ENCODE assay signal across 9 mouse cellular contexts in genomic region chr19:30450869-30451542, GRCm38 (mm10).
DNase-seq lines count a peak whose midpoint lies in the region; ATAC-seq lines count a peak whose summit lies in the region.
"Had no signal": no experiment of that assay in that cellular context is flagged by ENCODE, and none has a peak within 500 bp of the region (broad histone marks: within the 10 kb centered on the region; RNA-seq: fewer than 3 reads in every experiment).

No protein-coding gene starts in this region.

- intact Hi-C loops in heart, postnatal 10 days (cut with DNase I) = no loop called here

- no peaks in the 10 kb centered on the region for H3K36me3 ChIP-seq in heart, embryonic 12.5 days
- H3K36me3 ChIP-seq in megakaryocyte, embryonic 14.5 days (replicated peaks; ENCODE audit: low read length) = no peaks in the 10 kb centered on the region
- no peaks in the 10 kb centered on the region for H3K36me3 ChIP-seq in embryonic facial prominence, embryonic 15.5 days
- H3K36me3 ChIP-seq in midbrain, embryonic 15.5 days (replicated peaks) = no peaks in the 10 kb centered on the region
- H3K36me3 ChIP-seq: heart, embryonic 15.5 days had no signal

- WGBS in heart, embryonic 12.5 days = 86% methylated on average over 13 of the region's 13 CpGs
- WGBS in embryonic facial prominence, embryonic 15.5 days = 55% methylated on average over 13 of the region's 13 CpGs
- 68% methylated on average over 13 of the region's 13 CpGs for WGBS in midbrain, embryonic 15.5 days

- peak; percentile 4 to 8 for DNase-seq in heart, postnatal 10 days
- DNase-seq in embryo, embryonic 9.5 days (ENCODE audit: extremely low spot score) = no peak

- ATAC-seq in heart, embryonic 12.5 days (ENCODE audit: insufficient number of reproducible peaks, low FRiP score) = no peak
- no peak for ATAC-seq in megakaryocyte, adult 5-6 weeks (ENCODE audit: poor library complexity, severe bottlenecking)
- ATAC-seq in embryonic facial prominence, embryonic 15.5 days (ENCODE audit: insufficient number of reproducible peaks, low FRiP score, low TSS enrichment, low read depth) = peak; percentile 83
- ATAC-seq in midbrain, embryonic 15.5 days (replicated peaks) = peak; percentile 83

- H3K27ac ChIP-seq in heart, embryonic 12.5 days (ENCODE audit: poor library complexity, severe bottlenecking) = no peak overlapping the region
- peak overlapping the region; percentile 76 for H3K27ac ChIP-seq in embryonic facial prominence, embryonic 15.5 days (replicated peaks)
- no peak overlapping the region for H3K27ac ChIP-seq in midbrain, embryonic 15.5 days
- H3K27ac ChIP-seq: heart, embryonic 15.5 days; liver, embryonic 14.5 days had no signal

- H3K9ac ChIP-seq in heart, embryonic 12.5 days = no peak overlapping the region
- no peak overlapping the region for H3K9ac ChIP-seq in embryonic facial prominence, embryonic 15.5 days
- H3K9ac ChIP-seq in midbrain, embryonic 15.5 days = no peak overlapping the region
- H3K9ac ChIP-seq: heart, embryonic 15.5 days; liver, embryonic 14.5 days had no signal

- no peak overlapping the region for H3K4me3 ChIP-seq in heart, embryonic 12.5 days
- H3K4me3 ChIP-seq in megakaryocyte, embryonic 14.5 days (replicated peaks) = peak overlapping the region; percentile 59
- no peak overlapping the region for H3K4me3 ChIP-seq in embryonic facial prominence, embryonic 15.5 days (replicated peaks)
- H3K4me3 ChIP-seq in midbrain, embryonic 15.5 days = no peak overlapping the region
- H3K4me3 ChIP-seq: heart, embryonic 15.5 days had no signal

- no peak overlapping the region for H3K4me2 ChIP-seq in heart, embryonic 12.5 days
- peak overlapping the region; percentile 3; the same call in 1 of the 2 replicates for H3K4me2 ChIP-seq in embryonic facial prominence, embryonic 15.5 days (replicated peaks)
- H3K4me2 ChIP-seq in midbrain, embryonic 15.5 days = no peak overlapping the region
- H3K4me2 ChIP-seq: heart, embryonic 15.5 days had no signal

- H3K4me1 ChIP-seq in heart, embryonic 12.5 days (replicated peaks) = no peaks in the 10 kb centered on the region
- H3K4me1 ChIP-seq in megakaryocyte, embryonic 14.5 days = peaks cover 3% of the 10 kb centered on the region; the same call in 1 of the 2 replicates
- peaks cover 9% of the 10 kb centered on the region; the same call in 1 of the 2 replicates for H3K4me1 ChIP-seq in embryonic facial prominence, embryonic 15.5 days
- H3K4me1 ChIP-seq in midbrain, embryonic 15.5 days = no peaks in the 10 kb centered on the region
- H3K4me1 ChIP-seq: heart, embryonic 15.5 days had no signal

- no peaks in the 10 kb centered on the region for H3K9me3 ChIP-seq in heart, embryonic 12.5 days (replicated peaks)
- no peaks in the 10 kb centered on the region for H3K9me3 ChIP-seq in megakaryocyte, embryonic 14.5 days
- no peaks in the 10 kb centered on the region for H3K9me3 ChIP-seq in embryonic facial prominence, embryonic 15.5 days (replicated peaks)
- H3K9me3 ChIP-seq in midbrain, embryonic 15.5 days = no peaks in the 10 kb centered on the region
- H3K9me3 ChIP-seq: heart, embryonic 15.5 days had no signal

- H3K27me3 ChIP-seq in heart, embryonic 12.5 days (replicated peaks) = no peaks in the 10 kb centered on the region
- H3K27me3 ChIP-seq in megakaryocyte, embryonic 14.5 days (replicated peaks) = no peaks in the 10 kb centered on the region
- H3K27me3 ChIP-seq in embryonic facial prominence, embryonic 15.5 days = no peaks in the 10 kb centered on the region
- H3K27me3 ChIP-seq in midbrain, embryonic 15.5 days (replicated peaks) = no peaks in the 10 kb centered on the region
- H3K27me3 ChIP-seq: heart, embryonic 15.5 days had no signal

Comparison
In these comparisons a context has a peak if more than half of its experiments do, and no peak if none do; other contexts are left out.
1. ATAC-seq: peak in embryonic facial prominence, embryonic 15.5 days (single experiment) and midbrain, embryonic 15.5 days (single experiment); none in heart, embryonic 12.5 days (single experiment) and megakaryocyte, adult 5-6 weeks (single experiment).